Mouse (Mus musculus) neural tube, embryonic 12.5 days (tissue): ENCODE results near the gene Atf6. TPM values are rescaled to one million over a fixed set of nuclear protein-coding genes. Genes with fewer than 3 reads are reported as not detected.

ENCODE experiments used
- ATAC-seq: fragments of 200-750 bp; cut with Nextera tagmentation; 2 replicates; pipeline ENCODE4 v1.8.0; 2017; ENCODE audit warnings: low read depth, mild to moderate bottlenecking, moderate TSS enrichment, moderate library complexity; ENCODE audit not compliant: low FRiP score
- H3K27ac ChIP-seq: fragments of 300-500 bp; sonication (generic); 2 replicates; pipeline ENCODE4 v1.5.1; 2016
- H3K27me3 ChIP-seq: fragments of 300-500 bp; sonication (generic); replicated peaks from 2 replicates; pipeline ENCODE4 v1.6.1; 2016; ENCODE audit warnings: mild to moderate bottlenecking
- H3K36me3 ChIP-seq: fragments of 300-500 bp; sonication (generic); 2 replicates; pipeline ENCODE4 v1.6.1; 2016; ENCODE audit warnings: mild to moderate bottlenecking
- H3K4me1 ChIP-seq: fragments of 300-500 bp; sonication (generic); 2 replicates; pipeline ENCODE4 v1.6.1; 2016
- H3K4me2 ChIP-seq: fragments of 300-500 bp; sonication (generic); replicated peaks from 2 replicates; pipeline ENCODE4 v1.6.1; 2016; ENCODE audit warnings: mild to moderate bottlenecking
- H3K4me3 ChIP-seq: fragments of 300-500 bp; sonication (generic); 2 replicates; pipeline ENCODE4 v1.5.1; 2016
- H3K9ac ChIP-seq: fragments of 300-500 bp; sonication (generic); 2 replicates; pipeline ENCODE4 v1.6.1; 2016; ENCODE audit warnings: mild to moderate bottlenecking
- H3K9me3 ChIP-seq: fragments of 300-500 bp; sonication (generic); 2 replicates; pipeline ENCODE4 v1.6.1; 2016; ENCODE audit warnings: mild to moderate bottlenecking
- WGBS: fragments of 180-500 bp; shearing (Covaris S2); methylation state at CpG from one replicate; pipeline ENCODE4 v1.1.7; 2016; 5-methylcytosine and 5-hydroxymethylcytosine counted together
- polyA plus RNA-seq: library from polyadenylated mRNA; unstranded; fragments of >200 nt; fragmentation: Nextera tagmentation; extraction: Ambion mirVana; gene quantifications from 2 replicates; pipeline ENCODE4 v1.2.1, GENCODE M21; 2016

The Atf6 gene
- polyA plus RNA-seq, 1 experiment from 2014 or later: 10.2 TPM

DNA sequence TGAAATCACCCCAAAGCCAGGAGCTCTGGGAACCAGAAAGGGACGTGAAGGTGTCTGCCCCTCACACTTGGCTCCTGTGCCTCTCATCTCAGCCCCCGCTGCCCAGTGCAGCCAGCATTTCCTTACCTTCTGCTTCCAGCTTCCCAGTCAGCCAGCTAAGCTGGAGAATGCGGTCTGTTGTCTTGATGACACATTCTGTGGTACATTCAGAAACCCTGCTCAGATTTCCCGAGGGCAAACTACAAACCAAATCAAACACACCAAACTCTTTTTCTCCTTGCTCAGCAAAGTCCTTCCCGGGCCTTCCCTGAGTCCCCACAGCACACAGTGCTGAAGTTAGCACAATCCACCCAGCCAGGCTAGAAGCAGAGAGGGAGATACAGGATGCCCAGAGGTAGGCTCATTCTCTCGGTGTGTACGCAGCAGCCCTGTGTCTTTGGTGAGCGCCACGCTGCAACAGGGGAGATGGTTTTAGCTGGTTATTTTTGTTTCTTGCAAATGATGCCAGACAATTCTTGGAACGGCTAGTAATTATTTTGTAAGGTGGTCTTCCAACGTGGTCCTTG, 202.9 kb downstream of the Atf6 start:
- 89% methylated on average over 11 of the region's 11 CpGs for WGBS
- H3K27ac ChIP-seq: no peak overlapping the region
- no peak for ATAC-seq
- H3K36me3 ChIP-seq: peaks cover 25% of the 10 kb centered on the region
- no peaks in the 10 kb centered on the region for H3K9me3 ChIP-seq
- no peaks in the 10 kb centered on the region for H3K4me1 ChIP-seq
- no peak overlapping the region for H3K4me3 ChIP-seq
- no peak overlapping the region for H3K4me2 ChIP-seq
- no peaks in the 10 kb centered on the region for H3K27me3 ChIP-seq
- no peak overlapping the region for H3K9ac ChIP-seq

DNA sequence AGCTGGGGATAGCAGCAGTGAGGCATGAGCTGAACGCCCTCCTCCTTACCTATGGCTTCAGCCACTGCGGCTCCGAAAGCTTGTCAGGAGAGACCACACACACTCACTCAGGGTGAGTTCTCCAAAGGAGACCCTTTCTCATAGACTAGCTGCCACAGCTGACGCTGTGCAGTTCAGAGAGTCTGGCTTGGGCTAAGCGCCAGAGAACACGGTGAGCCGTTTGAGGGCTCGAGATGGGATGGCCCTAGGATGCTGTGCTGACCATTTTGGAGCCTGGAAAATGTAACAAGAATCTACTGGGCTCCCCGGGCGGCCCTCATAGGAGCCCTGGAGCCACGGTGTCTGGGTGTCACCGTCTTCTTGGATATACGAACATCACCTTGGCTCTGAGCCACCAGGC, 208.3 kb downstream of the Atf6 start:
- WGBS: 90% methylated on average over 13 of the region's 13 CpGs
- Histone ChIP-seq H3K36me3 (peaks cover 12% of the 10 kb centered on the region), H3K27me3 (no peaks in the 10 kb centered on the region), H3K4me3 (no peak overlapping the region), H3K4me1 (peaks cover 27% of the 10 kb centered on the region), H3K27ac (no peak overlapping the region), H3K4me2 (no peak overlapping the region), H3K9ac (no peak overlapping the region), H3K9me3 (no peaks in the 10 kb centered on the region)
- ATAC-seq: no peak

GRCm38 (mm10) chr1:170657643-170658314, 209.8 kb downstream of the Atf6 start:
- no peaks in the 10 kb centered on the region for H3K27me3 ChIP-seq
- ATAC-seq: peak; percentile 58; the same call in 1 of the 2 replicates
- H3K4me1 ChIP-seq: peaks cover 27% of the 10 kb centered on the region
- H3K9me3 ChIP-seq: no peaks in the 10 kb centered on the region
- H3K4me2 ChIP-seq: no peak overlapping the region
- H3K9ac ChIP-seq: no peak overlapping the region
- peaks cover 9% of the 10 kb centered on the region for H3K36me3 ChIP-seq
- WGBS: 49% methylated on average over 13 of the region's 13 CpGs
- no peak overlapping the region for H3K4me3 ChIP-seq
- no peak overlapping the region for H3K27ac ChIP-seq

GRCm38 (mm10) chr1:170657228-170657521, 210.4 kb downstream of the Atf6 start:
- Histone ChIP-seq H3K4me3 (no peak overlapping the region), H3K9ac (no peak overlapping the region), H3K9me3 (no peaks in the 10 kb centered on the region), H3K36me3 (0 out of 2 replicates have a peak, but pooled peaks cover 3% of the 10 kb centered on the region), H3K27ac (no peak overlapping the region), H3K27me3 (no peaks in the 10 kb centered on the region), H3K4me1 (peaks cover 27% of the 10 kb centered on the region), H3K4me2 (no peak overlapping the region)
- ATAC-seq: no peak
- 15% methylated on average over 2 of the region's 2 CpGs for WGBS

DNA sequence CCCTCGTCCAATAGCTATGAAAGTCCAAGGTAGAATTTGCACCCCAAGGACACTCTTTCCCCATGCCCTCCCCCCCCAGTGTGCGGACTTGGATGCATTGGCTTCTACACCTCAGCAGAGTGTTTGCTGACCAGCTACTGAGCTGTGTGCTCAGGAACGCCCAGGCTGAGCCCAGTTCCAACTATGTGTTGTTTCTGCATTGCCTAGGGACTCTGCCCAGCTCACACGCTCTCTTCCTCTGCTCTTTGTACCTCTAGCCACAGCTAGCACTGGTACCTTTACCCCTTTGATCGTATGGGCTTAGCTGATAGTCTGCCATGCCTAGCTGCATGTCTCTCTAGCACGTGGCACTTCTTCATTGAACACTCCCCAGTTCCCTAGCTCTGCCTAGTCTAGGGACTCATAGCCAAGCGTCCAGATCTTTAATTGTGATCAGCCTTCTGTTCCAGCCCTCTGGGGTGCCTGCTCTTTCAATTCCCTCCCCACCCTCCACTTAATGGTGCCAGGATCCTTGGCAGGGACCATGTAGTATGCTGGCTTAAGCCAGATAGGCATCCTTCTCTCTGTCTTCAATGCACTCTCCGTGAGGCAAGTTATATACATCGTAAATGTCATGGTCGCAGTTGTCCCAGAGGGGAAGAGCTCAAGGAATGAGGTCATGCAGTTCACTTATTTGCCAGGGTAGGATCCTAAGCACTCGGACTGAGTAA, 210.9 kb downstream of the Atf6 start:
- Histone ChIP-seq H3K4me3 (no peak overlapping the region), H3K4me2 (no peak overlapping the region), H3K9me3 (no peaks in the 10 kb centered on the region), H3K27ac (no peak overlapping the region), H3K9ac (no peak overlapping the region), H3K36me3 (0 out of 2 replicates have a peak, but pooled peaks cover 3% of the 10 kb centered on the region), H3K27me3 (no peaks in the 10 kb centered on the region), H3K4me1 (peaks cover 27% of the 10 kb centered on the region)
- ATAC-seq: no peak
- WGBS: 65% methylated on average over 11 of the region's 11 CpGs

DNA sequence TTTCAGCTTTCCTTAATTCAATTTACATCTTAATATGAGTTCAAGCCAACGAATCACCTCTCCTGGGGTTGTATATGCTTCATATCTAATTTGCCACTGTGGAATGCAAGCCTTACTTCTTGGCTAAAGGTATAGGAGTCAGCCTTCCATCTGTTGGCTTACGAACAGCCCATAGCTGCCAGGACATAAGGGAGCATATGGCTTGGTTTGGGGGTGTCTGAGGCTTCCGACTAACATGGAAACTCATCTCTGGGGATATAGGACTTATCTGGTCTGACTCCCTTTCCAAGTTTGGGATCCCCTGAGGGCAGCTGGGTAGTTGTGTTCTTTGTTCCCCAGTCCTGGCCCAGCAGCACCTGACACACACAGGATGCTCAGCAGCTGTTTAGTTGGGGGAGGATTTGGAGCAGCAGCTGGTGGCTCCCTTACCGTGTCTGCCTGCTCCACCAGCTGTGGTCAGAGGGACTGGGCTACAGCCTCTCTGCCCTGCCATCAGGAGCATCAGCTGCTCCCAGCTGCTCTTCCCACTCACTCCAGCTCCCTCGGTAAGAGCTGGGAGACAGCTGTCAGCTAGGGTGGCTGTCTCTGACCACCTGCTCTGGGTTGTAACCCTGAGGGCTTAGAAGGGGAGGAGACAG, 212.2 kb downstream of the Atf6 start:
- Histone ChIP-seq H3K4me2 (no peak overlapping the region), H3K27me3 (no peaks in the 10 kb centered on the region), H3K9ac (no peak overlapping the region), H3K4me3 (no peak overlapping the region), H3K4me1 (peaks cover 27% of the 10 kb centered on the region), H3K27ac (no peak overlapping the region), H3K36me3 (0 out of 2 replicates have a peak, but pooled peaks cover 3% of the 10 kb centered on the region), H3K9me3 (no peaks in the 10 kb centered on the region)
- 60% methylated on average over 5 of the region's 5 CpGs for WGBS
- peak; percentile 63 for ATAC-seq

Other genes with a start within 250 kb of the Atf6 start
- 9.4 and 9.6 TPM in 2 replicates for gene Olfml2b, start 223.2 kb downstream of the Atf6 start, polyA plus RNA-seq
- gene Gm26620, start 17.3 kb upstream of the Atf6 start, polyA plus RNA-seq: 0.29 and 0.51 TPM in 2 replicates
- gene Dusp12, start 17.8 kb upstream of the Atf6 start, polyA plus RNA-seq: 34.1 and 39.0 TPM in 2 replicates
- gene Fcrlb, start 45.2 kb upstream of the Atf6 start, polyA plus RNA-seq: 0.20 and 0.26 TPM in 2 replicates
- not detected in 2 replicates for gene Fcrla, start 59.8 kb upstream of the Atf6 start, polyA plus RNA-seq
- 0.24 TPM in 1 of 2 replicates, not detected in the other for gene Fcgr2b, start 108.8 kb upstream of the Atf6 start, polyA plus RNA-seq
- gene Fcgr4, start 151.1 kb upstream of the Atf6 start, polyA plus RNA-seq: 0.20 and 0.22 TPM in 2 replicates
- 6.9 and 7.4 TPM in 2 replicates for gene Fcgr3, start 197.2 kb upstream of the Atf6 start, polyA plus RNA-seq
- gene Cfap126, start 246.1 kb upstream of the Atf6 start, polyA plus RNA-seq: 1.7 and 2.3 TPM in 2 replicates